Mouse (Mus musculus) embryonic facial prominence, embryonic 15.5 days (tissue): ENCODE measurements around the gene Sfxn5. TPM values are rescaled to one million over a fixed set of nuclear protein-coding genes. Genes with fewer than 3 reads are reported as not detected.

ENCODE experiments used
- ATAC-seq: fragments of 200-750 bp; cut with Nextera tagmentation; 2 replicates; pipeline ENCODE4 v1.8.0; 2017; ENCODE audit warnings: low read depth, moderate TSS enrichment; ENCODE audit not compliant: insufficient number of reproducible peaks, low FRiP score, low TSS enrichment
- H3K27ac ChIP-seq: fragments of 300-500 bp; sonication (generic); replicated peaks from 2 replicates; pipeline ENCODE4 v1.5.1; 2015; ENCODE audit warnings: mild to moderate bottlenecking, inconsistent platforms
- H3K27me3 ChIP-seq: fragments of 300-500 bp; sonication (generic); 2 replicates; pipeline ENCODE4 v1.6.1; 2015; ENCODE audit warnings: inconsistent platforms
- H3K36me3 ChIP-seq: fragments of 300-500 bp; sonication (generic); 2 replicates; pipeline ENCODE4 v1.6.1; 2015; ENCODE audit warnings: mild to moderate bottlenecking, inconsistent platforms
- H3K4me1 ChIP-seq: fragments of 300-500 bp; sonication (generic); 2 replicates; pipeline ENCODE4 v1.6.1; 2015; ENCODE audit warnings: inconsistent platforms
- H3K4me2 ChIP-seq: fragments of 300-500 bp; sonication (generic); replicated peaks from 2 replicates; pipeline ENCODE4 v1.6.1; 2015; ENCODE audit warnings: mild to moderate bottlenecking, inconsistent platforms
- H3K4me3 ChIP-seq: fragments of 300-500 bp; sonication (generic); replicated peaks from 2 replicates; pipeline ENCODE4 v1.5.1; 2015; ENCODE audit warnings: mild to moderate bottlenecking, inconsistent platforms
- H3K9ac ChIP-seq: fragments of 300-500 bp; sonication (generic); 2 replicates; pipeline ENCODE4 v1.6.1; 2015; ENCODE audit warnings: inconsistent platforms
- H3K9me3 ChIP-seq: fragments of 300-500 bp; sonication (generic); replicated peaks from 2 replicates; pipeline ENCODE4 v1.6.1; 2016; ENCODE audit warnings: inconsistent platforms
- WGBS: fragments of 180-500 bp; shearing (Covaris S2); methylation state at CpG from one replicate; pipeline ENCODE4 v1.1.7; 2015; 5-methylcytosine and 5-hydroxymethylcytosine counted together
- polyA plus RNA-seq: library from polyadenylated mRNA; unstranded; fragments of >200 nt; fragmentation: Nextera tagmentation; extraction: Ambion mirVana; gene quantifications from 2 replicates; pipeline ENCODE4 v1.2.1, GENCODE M21; 2015

Sfxn5 gene
- polyA plus RNA-seq, 1 experiment from 2014 or later = 8.0 TPM

GRCm38 (mm10) chr6:85333732-85334131 is 510 bp upstream of the Sfxn5 start:
- Histone ChIP-seq H3K4me3 (peak overlapping the region; percentile 89), H3K27me3 (no peaks in the 10 kb centered on the region), H3K27ac (peak overlapping the region; percentile 92), H3K9me3 (no peaks in the 10 kb centered on the region), H3K9ac (peak overlapping the region; percentile 42), H3K36me3 (0 out of 2 replicates have a peak, but pooled peaks cover 3% of the 10 kb centered on the region), H3K4me2 (peak overlapping the region; percentile 99), H3K4me1 (peaks cover 14% of the 10 kb centered on the region)
- ATAC-seq = no peak
- 2% methylated on average over 13 of the region's 13 CpGs for WGBS

DNA sequence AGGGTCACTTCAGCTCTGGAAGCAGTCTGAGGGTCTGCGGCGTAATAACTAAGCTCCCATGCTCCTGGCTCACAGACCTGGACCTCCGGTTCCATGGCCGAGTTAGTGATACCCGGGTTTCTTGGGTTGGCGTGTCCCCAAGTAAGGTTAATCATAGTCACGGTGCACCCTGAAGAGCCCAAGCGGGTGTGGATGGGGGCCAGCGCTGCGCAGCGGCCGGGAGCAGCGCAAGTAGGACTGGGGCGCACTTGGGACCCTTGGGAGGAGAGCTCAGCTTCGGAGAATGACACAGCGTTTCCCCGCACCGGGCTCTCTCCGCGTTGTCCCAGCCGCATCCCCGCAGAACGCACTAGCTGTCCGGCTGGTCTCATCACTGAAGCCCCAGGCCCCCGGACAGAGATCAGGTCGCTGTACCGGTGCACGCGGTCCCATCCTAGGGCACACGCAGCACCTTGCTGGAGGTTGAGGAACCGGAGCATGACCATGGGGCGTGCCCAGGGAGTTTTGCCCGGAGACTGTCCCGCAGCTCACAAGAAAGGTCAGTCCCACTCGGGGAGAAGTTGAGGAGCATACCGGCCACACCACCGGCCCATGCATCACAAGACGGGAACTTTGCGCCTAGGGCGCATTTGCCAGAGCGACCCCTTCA is 747 bp downstream of the Sfxn5 start:
- Histone ChIP-seq H3K9ac (peak overlapping the region; percentile 68), H3K4me1 (peaks cover 14% of the 10 kb centered on the region), H3K4me3 (peak overlapping the region; percentile 89), H3K9me3 (no peaks in the 10 kb centered on the region), H3K27me3 (no peaks in the 10 kb centered on the region), H3K4me2 (peak overlapping the region; percentile 99), H3K27ac (no peak overlapping the region), H3K36me3 (0 out of 2 replicates have a peak, but pooled peaks cover 2% of the 10 kb centered on the region)
- under 1% methylated on average over 41 of the region's 41 CpGs for WGBS
- ATAC-seq = peak; percentile 14; the same call in 1 of the 2 replicates

GRCm38 (mm10) chr6:85331736-85332135 is 1.5 kb downstream of the Sfxn5 start:
- ATAC-seq = no peak
- 15% methylated on average over 8 of the region's 8 CpGs for WGBS
- H3K36me3 ChIP-seq = no peaks in the 10 kb centered on the region

GRCm38 (mm10) chr6:85331221-85331735 is 1.9 kb downstream of the Sfxn5 start:
- WGBS = 37% methylated on average over 6 of the region's 6 CpGs
- ATAC-seq = no peak
- Histone ChIP-seq H3K27ac (no peak overlapping the region), H3K4me2 (no peak overlapping the region), H3K36me3 (no peaks in the 10 kb centered on the region), H3K27me3 (no peaks in the 10 kb centered on the region), H3K4me1 (peaks cover 14% of the 10 kb centered on the region), H3K9me3 (no peaks in the 10 kb centered on the region), H3K4me3 (no peak overlapping the region), H3K9ac (no peak overlapping the region)

More at GRCm38 (mm10) chr6:85331736-85332135, 1.5 kb downstream of the Sfxn5 start:
- H3K27me3 ChIP-seq = no peaks in the 10 kb centered on the region
- peak overlapping the region; percentile 89 for H3K4me3 ChIP-seq
- H3K4me1 ChIP-seq = peaks cover 14% of the 10 kb centered on the region
- no peak overlapping the region for H3K27ac ChIP-seq
- no peaks in the 10 kb centered on the region for H3K9me3 ChIP-seq
- H3K4me2 ChIP-seq = peak overlapping the region; percentile 99
- H3K9ac ChIP-seq = no peak overlapping the region

DNA sequence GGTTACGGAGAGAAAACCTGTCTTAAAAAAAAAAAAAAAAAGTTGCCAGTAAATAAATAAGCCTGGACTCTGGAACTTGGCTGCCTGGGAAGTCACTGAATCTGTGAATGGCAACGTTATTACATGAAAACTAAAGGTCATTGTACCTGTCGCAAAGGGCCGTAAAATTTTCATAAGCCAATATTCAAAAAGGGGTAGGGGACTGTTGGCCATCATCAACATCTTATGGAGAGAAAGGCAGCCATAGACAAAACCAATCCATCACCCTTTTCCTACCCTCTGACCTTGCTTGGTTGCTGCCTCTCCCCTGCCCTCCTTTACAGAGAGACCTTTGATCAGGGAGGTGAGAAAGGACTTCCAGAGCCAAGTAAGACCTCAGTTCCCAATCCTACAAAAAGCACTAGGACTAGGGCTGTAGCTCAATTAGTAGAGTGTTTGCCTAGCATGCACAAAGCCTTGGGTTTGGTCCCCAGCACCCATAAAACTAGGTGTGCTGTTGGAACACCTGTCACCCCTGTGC is 3.5 kb downstream of the Sfxn5 start:
- Histone ChIP-seq H3K36me3 (no peaks in the 10 kb centered on the region), H3K4me2 (no peak overlapping the region), H3K27me3 (no peaks in the 10 kb centered on the region), H3K9ac (no peak overlapping the region), H3K27ac (no peak overlapping the region), H3K4me3 (no peak overlapping the region), H3K9me3 (no peaks in the 10 kb centered on the region), H3K4me1 (peaks cover 14% of the 10 kb centered on the region)
- 94% methylated on average over 4 of the region's 4 CpGs for WGBS
- no peak for ATAC-seq

DNA sequence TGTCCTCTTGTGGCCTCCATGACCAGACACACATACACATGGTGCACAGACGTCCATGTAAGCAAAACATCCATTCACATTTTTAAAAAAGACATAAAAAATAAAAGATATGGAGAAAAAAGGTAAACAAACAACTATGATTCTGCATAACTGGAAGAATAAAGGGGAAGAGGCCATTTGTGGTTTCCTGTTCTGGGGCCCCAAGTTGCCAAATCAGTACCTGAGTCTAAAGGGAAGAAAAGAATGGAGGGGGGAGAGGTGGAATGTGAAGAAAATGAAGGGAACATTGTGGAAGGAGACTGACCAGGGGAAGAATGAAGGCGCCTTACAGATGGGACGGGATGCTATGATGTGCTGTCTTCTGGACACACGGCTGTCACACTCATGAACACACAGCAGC is 6.7 kb downstream of the Sfxn5 start:
- 80% methylated on average over 4 of the region's 4 CpGs for WGBS
- H3K9me3 ChIP-seq = no peaks in the 10 kb centered on the region
- no peak overlapping the region for H3K27ac ChIP-seq
- no peak overlapping the region for H3K4me3 ChIP-seq
- H3K9ac ChIP-seq = no peak overlapping the region
- no peaks in the 10 kb centered on the region for H3K36me3 ChIP-seq
- H3K4me2 ChIP-seq = no peak overlapping the region
- H3K27me3 ChIP-seq = no peaks in the 10 kb centered on the region
- H3K4me1 ChIP-seq = peaks cover 5% of the 10 kb centered on the region; the same call in 1 of the 2 replicates
- ATAC-seq = no peak

DNA sequence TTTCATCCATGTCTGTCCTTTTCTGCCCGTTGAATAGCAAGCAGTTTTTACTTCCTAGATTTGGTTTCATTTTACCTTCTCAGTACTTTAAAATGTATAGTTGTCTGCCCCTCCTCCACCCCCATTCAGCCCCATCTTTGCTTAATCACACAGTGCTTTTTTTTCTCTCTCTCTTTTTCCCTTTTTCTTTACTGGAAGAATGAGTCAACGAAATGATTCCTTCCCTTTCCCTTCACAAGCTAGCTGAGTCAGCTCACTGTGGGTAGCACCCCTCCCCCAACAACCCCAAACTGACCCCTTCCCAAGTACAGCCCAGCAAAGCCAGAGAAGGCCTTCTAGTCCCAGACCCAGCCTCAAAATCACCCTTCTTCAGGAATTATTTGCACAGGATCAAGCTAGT is 8.1 kb downstream of the Sfxn5 start:
- no peaks in the 10 kb centered on the region for H3K4me1 ChIP-seq
- H3K9me3 ChIP-seq = no peaks in the 10 kb centered on the region
- H3K27ac ChIP-seq = no peak overlapping the region
- WGBS = 17% methylated on average over 2 of the region's 2 CpGs
- H3K4me2 ChIP-seq = no peak overlapping the region
- H3K36me3 ChIP-seq = no peaks in the 10 kb centered on the region
- no peak overlapping the region for H3K9ac ChIP-seq
- H3K27me3 ChIP-seq = no peaks in the 10 kb centered on the region
- no peak for ATAC-seq
- no peak overlapping the region for H3K4me3 ChIP-seq

- no peak overlapping the region for H3K9ac ChIP-seq
- peak; percentile 19; the same call in 1 of the 2 replicates for ATAC-seq
- WGBS = 64% methylated on average over 6 of the region's 6 CpGs
- no peak overlapping the region for H3K27ac ChIP-seq
- H3K4me2 ChIP-seq = no peak overlapping the region
- no peaks in the 10 kb centered on the region for H3K4me1 ChIP-seq
- H3K36me3 ChIP-seq = no peaks in the 10 kb centered on the region
- no peaks in the 10 kb centered on the region for H3K9me3 ChIP-seq
- no peak overlapping the region for H3K4me3 ChIP-seq
- H3K27me3 ChIP-seq = no peaks in the 10 kb centered on the region
Measured at GRCm38 (mm10) chr6:85320445-85320866, 12.8 kb downstream of the Sfxn5 start.

- no peak overlapping the region for H3K4me2 ChIP-seq
- H3K4me3 ChIP-seq = no peak overlapping the region
- ATAC-seq = no peak
- peaks cover 3% of the 10 kb centered on the region; the same call in 1 of the 2 replicates for H3K4me1 ChIP-seq
- no peaks in the 10 kb centered on the region for H3K36me3 ChIP-seq
- H3K9me3 ChIP-seq = no peaks in the 10 kb centered on the region
- 83% methylated on average over 2 of the region's 2 CpGs for WGBS
- no peak overlapping the region for H3K27ac ChIP-seq
- no peaks in the 10 kb centered on the region for H3K27me3 ChIP-seq
- no peak overlapping the region for H3K9ac ChIP-seq
Measured at GRCm38 (mm10) chr6:85316211-85316610, 17.0 kb downstream of the Sfxn5 start.

DNA sequence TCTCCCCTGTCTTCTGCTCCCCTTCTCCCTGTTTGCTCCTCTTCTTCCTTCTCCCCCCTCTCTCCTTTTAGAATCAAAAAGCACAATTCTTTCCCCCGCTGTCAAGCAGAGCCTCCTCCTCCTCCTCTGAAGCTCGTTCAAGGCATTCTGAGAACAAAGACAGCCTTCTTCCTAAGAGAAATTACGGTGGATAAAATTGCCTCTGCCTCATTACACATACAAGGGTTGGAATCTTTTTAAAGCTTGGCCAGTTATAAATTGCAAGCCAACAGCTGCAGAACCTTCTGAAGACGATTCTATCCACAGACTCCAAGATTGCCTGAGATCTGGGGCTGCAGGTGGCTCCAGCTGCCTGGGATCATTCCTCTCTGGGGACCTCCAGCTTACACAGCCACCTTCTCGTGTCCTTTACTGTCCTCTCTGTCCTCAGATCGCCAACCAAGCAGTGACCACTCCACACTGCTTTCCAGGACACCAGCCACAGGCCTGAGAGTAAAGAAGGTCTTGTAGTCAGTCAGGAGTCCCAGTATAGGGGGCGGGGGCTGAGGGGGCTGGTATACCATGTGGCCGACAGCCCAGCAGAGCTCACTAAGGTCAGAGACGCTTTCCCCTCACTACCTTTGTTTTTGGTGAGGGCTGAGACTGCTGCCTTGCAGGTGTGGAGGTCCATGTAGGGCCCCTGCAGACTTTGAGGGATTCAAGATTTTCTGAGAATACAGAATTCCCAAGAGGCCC is 19.0 kb downstream of the Sfxn5 start:
- H3K4me3 ChIP-seq = no peak overlapping the region
- no peak overlapping the region for H3K9ac ChIP-seq
- H3K27me3 ChIP-seq = no peaks in the 10 kb centered on the region
- no peak overlapping the region for H3K27ac ChIP-seq
- no peaks in the 10 kb centered on the region for H3K9me3 ChIP-seq
- ATAC-seq = no peak
- no peak overlapping the region for H3K4me2 ChIP-seq
- no peaks in the 10 kb centered on the region for H3K36me3 ChIP-seq
- H3K4me1 ChIP-seq = peaks cover 3% of the 10 kb centered on the region; the same call in 1 of the 2 replicates
- WGBS = 37% methylated on average over 9 of the region's 9 CpGs

GRCm38 (mm10) chr6:85307894-85308293 is 25.3 kb downstream of the Sfxn5 start:
- no peaks in the 10 kb centered on the region for H3K27me3 ChIP-seq
- no peaks in the 10 kb centered on the region for H3K36me3 ChIP-seq
- no peak overlapping the region for H3K27ac ChIP-seq
- H3K4me2 ChIP-seq = no peak overlapping the region
- H3K9ac ChIP-seq = no peak overlapping the region
- no peaks in the 10 kb centered on the region for H3K9me3 ChIP-seq
- peaks cover 3% of the 10 kb centered on the region for H3K4me1 ChIP-seq
- no peak for ATAC-seq
- WGBS = 75% methylated on average over 4 of the region's 4 CpGs
- H3K4me3 ChIP-seq = no peak overlapping the region
